20 mouse cellular contexts compared by ENCODE assay signal in genomic region chr15:82204680-82205371, GRCm38 (mm10). TPM values are rescaled to one million over a fixed set of nuclear protein-coding genes. Genes with fewer than 3 reads are reported as not detected.
DNase-seq lines count a peak whose midpoint lies in the region; ATAC-seq and TF ChIP-seq lines count a peak whose summit lies in the region.
"Had no signal": no experiment of that assay in that cellular context is flagged by ENCODE, and none has a peak within 500 bp of the region (broad histone marks: within the 10 kb centered on the region; RNA-seq: fewer than 3 reads in every experiment).

No protein-coding gene starts in this region.

- peaks cover 70% of the 10 kb centered on the region for H3K36me3 ChIP-seq in hindbrain, embryonic 10.5 days
- H3K36me3 ChIP-seq in hindbrain, embryonic 13.5 days = peaks cover 66% of the 10 kb centered on the region
- H3K36me3 ChIP-seq in midbrain, embryonic 10.5 days = peaks cover 71% of the 10 kb centered on the region
- H3K36me3 ChIP-seq in midbrain, embryonic 16.5 days (ENCODE audit: control insufficient read depth, insufficient read depth, low read length) = peaks cover 26% of the 10 kb centered on the region
- H3K36me3 ChIP-seq in limb, embryonic 14.5 days (ENCODE audit: control insufficient read depth, insufficient read depth, low read length) = peaks cover 64% of the 10 kb centered on the region

- 65% methylated on average over 10 of the region's 10 CpGs for WGBS in hindbrain, embryonic 10.5 days
- WGBS in hindbrain, embryonic 13.5 days = 73% methylated on average over 10 of the region's 10 CpGs
- 67% methylated on average over 10 of the region's 10 CpGs for WGBS in midbrain, embryonic 10.5 days
- WGBS in midbrain, embryonic 16.5 days = 74% methylated on average over 9 of the region's 10 CpGs
- 63% methylated on average over 8 of the region's 10 CpGs for WGBS in limb, embryonic 14.5 days

- peak overlapping the region; percentile 71 for H3K27ac ChIP-seq in hindbrain, embryonic 10.5 days
- H3K27ac ChIP-seq in hindbrain, embryonic 13.5 days = no peak overlapping the region
- H3K27ac ChIP-seq in midbrain, embryonic 10.5 days (replicated peaks) = no peak overlapping the region
- no peak overlapping the region for H3K27ac ChIP-seq in midbrain, embryonic 16.5 days (ENCODE audit: low read length)
- no peak overlapping the region for H3K27ac ChIP-seq in limb, embryonic 14.5 days (replicated peaks; ENCODE audit: low read depth, low read length)
- H3K27ac ChIP-seq: hindbrain, embryonic 12.5 days had no signal

- no peaks in the 10 kb centered on the region for H3K9me3 ChIP-seq in hindbrain, embryonic 10.5 days
- no peaks in the 10 kb centered on the region for H3K9me3 ChIP-seq in hindbrain, embryonic 13.5 days
- H3K9me3 ChIP-seq in midbrain, embryonic 10.5 days (replicated peaks) = no peaks in the 10 kb centered on the region
- no peaks in the 10 kb centered on the region for H3K9me3 ChIP-seq in midbrain, embryonic 16.5 days (replicated peaks; ENCODE audit: control insufficient read depth, low read length, poor library complexity, severe bottlenecking)
- no peaks in the 10 kb centered on the region for H3K9me3 ChIP-seq in limb, embryonic 14.5 days (ENCODE audit: control insufficient read depth, low read length)
- H3K9me3 ChIP-seq: hindbrain, embryonic 12.5 days; neural tube, embryonic 12.5 days had no signal

- TF ChIP-seq POLR2A in limb, embryonic 14.5 days (IDR thresholded peaks at IDR 0.05; ENCODE audit: borderline replicate concordance, extremely low read depth, insufficient read depth, insufficient read length) = no peak

- no peak overlapping the region for H3K4me2 ChIP-seq in hindbrain, embryonic 13.5 days
- H3K4me2 ChIP-seq in midbrain, embryonic 16.5 days (ENCODE audit: low read length) = no peak overlapping the region
- H3K4me2 ChIP-seq in limb, embryonic 14.5 days (replicated peaks; ENCODE audit: low read depth, low read length, severe bottlenecking) = no peak overlapping the region
- H3K4me2 ChIP-seq: hindbrain, embryonic 12.5 days; neural tube, embryonic 12.5 days had no signal

- peak; percentile 20 to 46 for DNase-seq in cerebellum, adult 18-20 months
- no peak for DNase-seq in cerebellum, adult 11 months
- DNase-seq in hindbrain, embryonic 10.5 days (ENCODE audit: low spot score) = no peak
- peak; percentile 23 for DNase-seq in midbrain, embryonic 10.5 days (ENCODE audit: low spot score)
- DNase-seq in limb, embryonic 14.5 days (ENCODE audit: low spot score) = no peak
- DNase-seq: adrenal gland, postnatal 14 days; gastrocnemius, postnatal 36 days; kidney, adult 2 months; kidney, postnatal 10 days; liver, postnatal 0 days; lung, postnatal 10 days; right cerebral cortex, adult 18-20 months; thymus, postnatal 14 days had no signal

- H3K27me3 ChIP-seq in hindbrain, embryonic 10.5 days (ENCODE audit: insufficient read depth, poor library complexity, severe bottlenecking) = peaks cover 56% of the 10 kb centered on the region
- H3K27me3 ChIP-seq in hindbrain, embryonic 13.5 days = peaks cover 61% of the 10 kb centered on the region
- H3K27me3 ChIP-seq in midbrain, embryonic 10.5 days (ENCODE audit: low read depth, poor library complexity, severe bottlenecking) = peaks cover 53% of the 10 kb centered on the region
- H3K27me3 ChIP-seq in midbrain, embryonic 16.5 days (ENCODE audit: control insufficient read depth, insufficient read depth, low read depth, low read length) = peaks cover 19% of the 10 kb centered on the region
- peaks cover 47% of the 10 kb centered on the region for H3K27me3 ChIP-seq in limb, embryonic 14.5 days (ENCODE audit: control insufficient read depth, insufficient read depth, low read length)

- H3K9ac ChIP-seq in hindbrain, embryonic 13.5 days = no peak overlapping the region
- no peak overlapping the region for H3K9ac ChIP-seq in midbrain, embryonic 16.5 days (ENCODE audit: low read depth, low read length)
- H3K9ac ChIP-seq in limb, embryonic 14.5 days (ENCODE audit: low read depth, low read length, severe bottlenecking) = no peak overlapping the region
- H3K9ac ChIP-seq: hindbrain, embryonic 12.5 days; liver, postnatal 0 days; neural tube, embryonic 12.5 days had no signal

- no peak for ATAC-seq in hindbrain, embryonic 13.5 days (ENCODE audit: low FRiP score)
- ATAC-seq in midbrain, embryonic 16.5 days = no peak
- ATAC-seq in limb, embryonic 14.5 days (ENCODE audit: low FRiP score, low read depth) = 0 out of 2 replicates have a peak, but pooled peaks have one; percentile 3
- ATAC-seq: forebrain, embryonic 16.5 days; liver, postnatal 0 days had no signal

- H3K4me1 ChIP-seq in hindbrain, embryonic 10.5 days (replicated peaks) = peaks cover 49% of the 10 kb centered on the region
- peaks cover 40% of the 10 kb centered on the region for H3K4me1 ChIP-seq in hindbrain, embryonic 13.5 days (replicated peaks)
- peaks cover 38% of the 10 kb centered on the region for H3K4me1 ChIP-seq in midbrain, embryonic 10.5 days
- H3K4me1 ChIP-seq in midbrain, embryonic 16.5 days (ENCODE audit: control insufficient read depth, insufficient read depth, low read length) = peaks cover 11% of the 10 kb centered on the region; the same call in 1 of the 2 replicates
- peaks cover 11% of the 10 kb centered on the region; the same call in 1 of the 2 replicates for H3K4me1 ChIP-seq in limb, embryonic 14.5 days (ENCODE audit: control insufficient read depth, insufficient read depth, low read length)

- no peak overlapping the region for H3K4me3 ChIP-seq in hindbrain, embryonic 10.5 days
- H3K4me3 ChIP-seq in hindbrain, embryonic 13.5 days = no peak overlapping the region
- no peak overlapping the region for H3K4me3 ChIP-seq in midbrain, embryonic 10.5 days
- H3K4me3 ChIP-seq in midbrain, embryonic 16.5 days (ENCODE audit: low read depth, low read length) = no peak overlapping the region
- H3K4me3 ChIP-seq in limb, embryonic 14.5 days (replicated peaks; ENCODE audit: low read length) = no peak overlapping the region
- H3K4me3 ChIP-seq: hindbrain, embryonic 12.5 days; neural tube, embryonic 12.5 days had no signal

RNA-seq across cellular contexts. Expression of gene Shisa8, which starts 7.8 kb away (rescaled TPM):
- 1.6 and 1.8 TPM in 2 replicates for polyA plus RNA-seq in hindbrain, embryonic 10.5 days (2016; fragmentation: Nextera tagmentation; extraction: Ambion mirVana)
- 0.93 and 1.8 TPM in 2 replicates for polyA plus RNA-seq in hindbrain, embryonic 13.5 days (2015; fragmentation: Nextera tagmentation; extraction: Ambion mirVana)
- polyA plus RNA-seq in midbrain, embryonic 10.5 days (2016; fragmentation: Nextera tagmentation; extraction: Ambion mirVana) = 0.16 and 0.52 TPM in 2 replicates
- polyA plus RNA-seq in midbrain, embryonic 16.5 days (2015; fragmentation: Nextera tagmentation; extraction: Ambion mirVana) = 0.77 and 1.0 TPM in 2 replicates
- 1.1 and 1.5 TPM in 2 replicates for polyA plus RNA-seq in limb, embryonic 14.5 days (2012; rRNA removed)
- polyA plus RNA-seq in limb, embryonic 14.5 days (2014; fragmentation: Nextera tagmentation; extraction: Ambion mirVana) = 0.41 and 0.54 TPM in 2 replicates

RNA-seq across cellular contexts. Expression of gene Tnfrsf13c, which starts 19.3 kb away (rescaled TPM):
- polyA plus RNA-seq in hindbrain, embryonic 10.5 days (2016; fragmentation: Nextera tagmentation; extraction: Ambion mirVana) = 0.18 and 0.46 TPM in 2 replicates
- polyA plus RNA-seq in hindbrain, embryonic 13.5 days (2015; fragmentation: Nextera tagmentation; extraction: Ambion mirVana) = not detected in 2 replicates
- 0.07 TPM in 1 of 2 replicates, not detected in the other for polyA plus RNA-seq in midbrain, embryonic 10.5 days (2016; fragmentation: Nextera tagmentation; extraction: Ambion mirVana)
- polyA plus RNA-seq in midbrain, embryonic 16.5 days (2015; fragmentation: Nextera tagmentation; extraction: Ambion mirVana) = 0.14 TPM in 1 of 2 replicates, not detected in the other
- polyA plus RNA-seq in limb, embryonic 14.5 days (2012; rRNA removed) = 0.29 and 0.46 TPM in 2 replicates
- polyA plus RNA-seq in limb, embryonic 14.5 days (2014; fragmentation: Nextera tagmentation; extraction: Ambion mirVana) = 0.22 and 0.29 TPM in 2 replicates

RNA-seq across cellular contexts. Expression of gene Cenpm, which starts 39.7 kb away (rescaled TPM):
- polyA plus RNA-seq in hindbrain, embryonic 10.5 days (2016; fragmentation: Nextera tagmentation; extraction: Ambion mirVana) = 86.2 and 92.6 TPM in 2 replicates
- polyA plus RNA-seq in hindbrain, embryonic 13.5 days (2015; fragmentation: Nextera tagmentation; extraction: Ambion mirVana) = 20.0 and 22.0 TPM in 2 replicates
- 94.9 and 102 TPM in 2 replicates for polyA plus RNA-seq in midbrain, embryonic 10.5 days (2016; fragmentation: Nextera tagmentation; extraction: Ambion mirVana)
- polyA plus RNA-seq in midbrain, embryonic 16.5 days (2015; fragmentation: Nextera tagmentation; extraction: Ambion mirVana) = 12.7 and 13.9 TPM in 2 replicates
- polyA plus RNA-seq in limb, embryonic 14.5 days (2012; rRNA removed) = 39.4 and 43.3 TPM in 2 replicates
- 57.7 and 59.3 TPM in 2 replicates for polyA plus RNA-seq in limb, embryonic 14.5 days (2014; fragmentation: Nextera tagmentation; extraction: Ambion mirVana)

RNA-seq across cellular contexts. Expression of gene 1500009C09Rik, which starts 47.4 kb away (rescaled TPM):
- polyA plus RNA-seq in hindbrain, embryonic 10.5 days (2016; fragmentation: Nextera tagmentation; extraction: Ambion mirVana) = 0.17 and 1.5 TPM in 2 replicates
- 8.9 and 9.2 TPM in 2 replicates for polyA plus RNA-seq in hindbrain, embryonic 13.5 days (2015; fragmentation: Nextera tagmentation; extraction: Ambion mirVana)
- polyA plus RNA-seq in midbrain, embryonic 10.5 days (2016; fragmentation: Nextera tagmentation; extraction: Ambion mirVana) = 0.15 and 0.36 TPM in 2 replicates
- polyA plus RNA-seq in midbrain, embryonic 16.5 days (2015; fragmentation: Nextera tagmentation; extraction: Ambion mirVana) = 21.0 and 21.7 TPM in 2 replicates
- 0.35 and 0.40 TPM in 2 replicates for polyA plus RNA-seq in limb, embryonic 14.5 days (2012; rRNA removed)
- not detected in 2 replicates for polyA plus RNA-seq in limb, embryonic 14.5 days (2014; fragmentation: Nextera tagmentation; extraction: Ambion mirVana)
- polyA plus RNA-seq: heart, embryonic 16.5 days; liver, adult 2 months; liver, postnatal 0 days had no signal

RNA-seq across cellular contexts. Expression of gene Srebf2, which starts 57.8 kb away (rescaled TPM):
- 211 and 242 TPM in 2 replicates for polyA plus RNA-seq in hindbrain, embryonic 10.5 days (2016; fragmentation: Nextera tagmentation; extraction: Ambion mirVana)
- polyA plus RNA-seq in hindbrain, embryonic 13.5 days (2015; fragmentation: Nextera tagmentation; extraction: Ambion mirVana) = 179 and 193 TPM in 2 replicates
- polyA plus RNA-seq in midbrain, embryonic 10.5 days (2016; fragmentation: Nextera tagmentation; extraction: Ambion mirVana) = 214 and 239 TPM in 2 replicates
- polyA plus RNA-seq in midbrain, embryonic 16.5 days (2015; fragmentation: Nextera tagmentation; extraction: Ambion mirVana) = 194 and 218 TPM in 2 replicates
- polyA plus RNA-seq in limb, embryonic 14.5 days (2012; rRNA removed) = 131 and 253 TPM in 2 replicates
- polyA plus RNA-seq in limb, embryonic 14.5 days (2014; fragmentation: Nextera tagmentation; extraction: Ambion mirVana) = 122 and 125 TPM in 2 replicates

Comparison
In these comparisons a context has a peak if more than half of its experiments do, and no peak if none do; other contexts are left out.
1. DNase-seq: peak in cerebellum, adult 18-20 months (2 of 2) and midbrain, embryonic 10.5 days (single experiment); none in cerebellum, adult 11 months (single experiment), hindbrain, embryonic 10.5 days (single experiment) and limb, embryonic 14.5 days (single experiment).